Mouse (Mus musculus) ovary, adult 18-20 months (tissue): ENCODE measurements around the gene Mea1.

ENCODE experiments used
- DNase-seq: peaks from one replicate; pipeline ENCODE4 v3.0.0; 2022; ENCODE audit warnings: low spot score, mixed read lengths

Gene Mea1

GRCm38 (mm10) chr17:46678416-46678815, at the start of gene Mea1:
Gene Mea1, plus strand, starts transcription at chr17:46678793.
- DNase-seq = no peak

GRCm38 (mm10) chr17:46629685-46630441, 48.7 kb upstream of the Mea1 start:
- peak; percentile 73 for DNase-seq

GRCm38 (mm10) chr17:46636831-46637523, 41.6 kb upstream of the Mea1 start:
- no peak for DNase-seq

GRCm38 (mm10) chr17:46639929-46640328, 38.7 kb upstream of the Mea1 start:
- no peak for DNase-seq

- DNase-seq = no peak
These were observed 36.5 kb upstream of the Mea1 start for GRCm38 (mm10) chr17:46642060-46642459.

GRCm38 (mm10) chr17:46644152-46644805, 34.3 kb upstream of the Mea1 start:
- no peak for DNase-seq

- no peak for DNase-seq
These were observed 33.6 kb upstream of the Mea1 start for GRCm38 (mm10) chr17:46644916-46645475.

- peak; percentile 95 for DNase-seq
These were observed 32.9 kb upstream of the Mea1 start, which contains the start of the genes Klc4 and Mrpl2 for GRCm38 (mm10) chr17:46645561-46646321. Gene Klc4, minus strand, starts transcription at chr17:46646022. Gene Mrpl2, plus strand, starts transcription at chr17:46646229.

- DNase-seq = no peak
These were observed 32.3 kb upstream of the Mea1 start for GRCm38 (mm10) chr17:46646322-46646662.

GRCm38 (mm10) chr17:46647279-46647678, 31.3 kb upstream of the Mea1 start:
- no peak for DNase-seq

GRCm38 (mm10) chr17:46648436-46648835, 30.2 kb upstream of the Mea1 start:
- no peak for DNase-seq

GRCm38 (mm10) chr17:46649811-46650210, 28.8 kb upstream of the Mea1 start:
- no peak for DNase-seq

- peak; percentile 92 for DNase-seq
These were observed 28.2 kb upstream of the Mea1 start, which contains the start of gene Cul7 for GRCm38 (mm10) chr17:46650232-46651031. Gene Cul7, plus strand, starts transcription at chr17:46650337.

- no peak for DNase-seq
These were observed 27.3 kb upstream of the Mea1 start for GRCm38 (mm10) chr17:46651292-46651691.

- DNase-seq = no peak
These were observed 26.6 kb upstream of the Mea1 start for GRCm38 (mm10) chr17:46651755-46652547.

- DNase-seq = no peak
These were observed 22.5 kb upstream of the Mea1 start for GRCm38 (mm10) chr17:46656054-46656453.

- DNase-seq = no peak
These were observed 17.2 kb upstream of the Mea1 start for GRCm38 (mm10) chr17:46661351-46661750.

GRCm38 (mm10) chr17:46661981-46662380, 16.6 kb upstream of the Mea1 start:
- DNase-seq = no peak

GRCm38 (mm10) chr17:46662730-46663129, 15.9 kb upstream of the Mea1 start:
- no peak for DNase-seq

- DNase-seq = no peak
These were observed 10.9 kb upstream of the Mea1 start for GRCm38 (mm10) chr17:46667712-46668111.
